Comparison of ENCODE assay signal across 8 mouse cellular contexts in genomic region chr11:22512038-22513001, GRCm38 (mm10). TPM values are rescaled to one million over a fixed set of nuclear protein-coding genes. Genes with fewer than 3 reads are reported as not detected.
DNase-seq lines count a peak whose midpoint lies in the region; ATAC-seq lines count a peak whose summit lies in the region.

TSS of gene Tmem17 (plus strand) at chr11:22512088.

- peak within 1 kb of the TSS; percentile 96 for H3K9ac ChIP-seq in intestine, embryonic 14.5 days (ENCODE audit: low read length)

- intact Hi-C loops in left cerebral cortex, postnatal 10 days (cut with DNase I) = loop anchor here (10.0 kb wide), 1 partner anchor 72 kb away; no protein-coding TSS in a partner anchor

- H3K4me3 ChIP-seq in intestine, embryonic 14.5 days (ENCODE audit: low read depth, low read length) = peak within 1 kb of the TSS; percentile 79

- no peaks in the 10 kb centered on the region for H3K27me3 ChIP-seq in intestine, embryonic 14.5 days (replicated peaks; ENCODE audit: control insufficient read depth, insufficient read depth, low read length)

- H3K4me2 ChIP-seq in intestine, embryonic 14.5 days (ENCODE audit: low read length) = peak within 1 kb of the TSS; percentile 73

- ATAC-seq in intestine, embryonic 14.5 days (replicated peaks; ENCODE audit: low FRiP score, low TSS enrichment, low read depth) = peak; percentile 97
- ATAC-seq in megakaryocyte progenitor cell, adult 5-6 weeks (replicated peaks; ENCODE audit: poor library complexity) = peak; percentile 94

- no peaks in the 10 kb centered on the region for H3K4me1 ChIP-seq in intestine, embryonic 14.5 days (replicated peaks; ENCODE audit: control insufficient read depth, insufficient read depth, low read length)

- peak within 1 kb of the TSS; percentile 95 for H3K27ac ChIP-seq in intestine, embryonic 14.5 days (ENCODE audit: low read depth)

- under 1% methylated on average over 71 of the region's 73 CpGs for WGBS in intestine, embryonic 14.5 days

- DNase-seq in adrenal gland, adult 18-20 months (ENCODE audit: low spot score in 2 of 2) = peak; percentile 94 to 96
- peak; percentile 74 for DNase-seq in embryo, embryonic 10 days (ENCODE audit: low spot score)
- DNase-seq in gastrocnemius, postnatal 25 days = peak; percentile 90
- DNase-seq in intestine, embryonic 14.5 days (ENCODE audit: low spot score) = peak; percentile 95
- DNase-seq in left cerebral cortex, postnatal 10 days (ENCODE audit: extremely low spot score in 1 of 2, low spot score in 2 of 2) = peak; percentile 75 to 93
- peak; percentile 90 for DNase-seq in right cerebral cortex, postnatal 10 days (ENCODE audit: low spot score in 2 of 2)
- peak; percentile 89 for DNase-seq in urinary bladder, postnatal 14 days (ENCODE audit: low spot score)

- no peaks in the 10 kb centered on the region for H3K36me3 ChIP-seq in intestine, embryonic 14.5 days (ENCODE audit: control insufficient read depth, insufficient read depth, low read length)

- no peaks in the 10 kb centered on the region for H3K9me3 ChIP-seq in intestine, embryonic 14.5 days (ENCODE audit: control insufficient read depth, low read length)

RNA-seq across cellular contexts. Expression of gene Tmem17, which starts in this region (rescaled TPM):
- total RNA-seq in adrenal gland, adult 18-20 months (2021) = 1 to 10 TPM; 1.9 to 2.0 TPM
- 1 to 10 TPM; 1.1 to 1.7 TPM for total RNA-seq in gastrocnemius, postnatal 25 days (2021)
- 11.7 and 12.0 TPM in 2 replicates for polyA plus RNA-seq in intestine, embryonic 14.5 days (2014; fragmentation: Nextera tagmentation; extraction: Ambion mirVana)
- 1 to 10 TPM; 7.1 to 8.6 TPM for total RNA-seq in left cerebral cortex, postnatal 10 days (2021)
- 3.2 and 6.4 TPM in 2 replicates for total RNA-seq in megakaryocyte progenitor cell, adult 5-6 weeks (2015)
- total RNA-seq in megakaryocyte progenitor cell, adult 5-6 weeks (2017) = 4.0 and 5.7 TPM in 2 replicates

Comparison
In these comparisons a context has a peak if more than half of its experiments do, and no peak if none do; other contexts are left out.
1. Peak in every context shown above with its lines: DNase-seq, ATAC-seq, H3K4me3 ChIP-seq and H3K27ac ChIP-seq.